Mouse (Mus musculus) lung, embryonic 15.5 days (tissue): ENCODE measurements around the gene Nubp1. TPM values are rescaled to one million over a fixed set of nuclear protein-coding genes. Genes with fewer than 3 reads are reported as not detected.

Experiments
- ATAC-seq: fragments of 200-750 bp; cut with Nextera tagmentation; 2 replicates; pipeline ENCODE4 v1.8.0; 2017; ENCODE audit warnings: moderate number of reproducible peaks, borderline replicate concordance; ENCODE audit not compliant: low FRiP score, low TSS enrichment; ENCODE audit errors: extremely low read depth
- H3K27ac ChIP-seq: fragments of 300-500 bp; sonication (generic); 2 replicates; pipeline ENCODE4 v1.5.1; 2015; ENCODE audit warnings: moderate library complexity, mild to moderate bottlenecking, inconsistent platforms
- H3K27me3 ChIP-seq: fragments of 300-500 bp; sonication (generic); 2 replicates; pipeline ENCODE4 v1.6.1; 2015; ENCODE audit warnings: inconsistent platforms
- H3K36me3 ChIP-seq: fragments of 300-500 bp; sonication (generic); 2 replicates; pipeline ENCODE4 v1.6.1; 2015; ENCODE audit warnings: inconsistent platforms
- H3K4me1 ChIP-seq: fragments of 300-500 bp; sonication (generic); 2 replicates; pipeline ENCODE4 v1.6.1; 2015; ENCODE audit warnings: inconsistent platforms
- H3K4me2 ChIP-seq: fragments of 300-500 bp; sonication (generic); 2 replicates; pipeline ENCODE4 v1.6.1; 2015; ENCODE audit warnings: inconsistent platforms, mild to moderate bottlenecking, moderate library complexity
- H3K4me3 ChIP-seq: fragments of 300-500 bp; sonication (generic); 2 replicates; pipeline ENCODE4 v1.5.1; 2015; ENCODE audit warnings: mild to moderate bottlenecking, inconsistent platforms
- H3K9ac ChIP-seq: fragments of 300-500 bp; sonication (generic); 2 replicates; pipeline ENCODE4 v1.6.1; 2015; ENCODE audit warnings: inconsistent platforms
- H3K9me3 ChIP-seq: fragments of 300-500 bp; sonication (generic); 2 replicates; pipeline ENCODE4 v1.6.1; 2016; ENCODE audit warnings: inconsistent platforms
- WGBS: fragments of 180-500 bp; shearing (Covaris S2); methylation state at CpG from one replicate; pipeline ENCODE4 v1.1.7; 2015; 5-methylcytosine and 5-hydroxymethylcytosine counted together
- polyA plus RNA-seq: library from polyadenylated mRNA; unstranded; fragments of >200 nt; fragmentation: Nextera tagmentation; extraction: Ambion mirVana; gene quantifications from 2 replicates; pipeline ENCODE4 v1.2.1, GENCODE M21; 2015

Nubp1 gene
- polyA plus RNA-seq, 1 experiment from 2014 or later: 74.4 TPM

GRCm38 (mm10) chr16:10431911-10432310 lies 20.2 kb downstream of the Nubp1 start:
- H3K36me3 ChIP-seq: no peaks in the 10 kb centered on the region
- WGBS: 71% methylated on average over 1 of the region's 1 CpGs
- no peaks in the 10 kb centered on the region for H3K4me1 ChIP-seq
- no peak for ATAC-seq
- no peak overlapping the region for H3K27ac ChIP-seq
- H3K4me3 ChIP-seq: no peak overlapping the region
- H3K4me2 ChIP-seq: no peak overlapping the region
- H3K27me3 ChIP-seq: no peaks in the 10 kb centered on the region
- no peak overlapping the region for H3K9ac ChIP-seq
- H3K9me3 ChIP-seq: no peaks in the 10 kb centered on the region

GRCm38 (mm10) chr16:10432387-10432786 lies 20.6 kb downstream of the Nubp1 start:
- ATAC-seq: no peak
- WGBS: 76% methylated on average over 4 of the region's 4 CpGs
- no peaks in the 10 kb centered on the region for H3K9me3 ChIP-seq
- H3K27ac ChIP-seq: no peak overlapping the region
- no peaks in the 10 kb centered on the region for H3K4me1 ChIP-seq
- H3K36me3 ChIP-seq: no peaks in the 10 kb centered on the region
- H3K27me3 ChIP-seq: no peaks in the 10 kb centered on the region
- no peak overlapping the region for H3K4me3 ChIP-seq
- no peak overlapping the region for H3K4me2 ChIP-seq
- no peak overlapping the region for H3K9ac ChIP-seq

DNA sequence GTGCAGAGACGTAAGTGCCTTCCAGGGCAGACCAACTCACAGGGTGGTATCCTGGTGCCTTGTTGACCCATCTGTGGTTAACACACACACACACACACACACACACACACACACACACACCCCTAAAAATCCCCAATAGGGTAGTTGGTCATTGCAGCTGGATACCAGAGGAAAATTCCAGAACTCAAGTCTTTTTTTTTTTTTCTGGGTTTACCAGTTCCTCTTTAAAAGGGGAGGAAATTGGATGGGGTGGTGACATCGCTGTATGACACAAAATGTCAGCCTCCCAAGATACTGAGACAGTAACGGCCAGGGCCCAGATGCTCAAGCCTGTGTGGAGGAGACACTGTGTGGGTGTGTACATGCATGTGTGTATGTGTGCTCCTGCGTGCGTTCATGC lies 21.6 kb downstream of the Nubp1 start:
- Histone ChIP-seq H3K27ac (no peak overlapping the region), H3K4me2 (no peak overlapping the region), H3K4me3 (no peak overlapping the region), H3K4me1 (no peaks in the 10 kb centered on the region), H3K9ac (no peak overlapping the region), H3K9me3 (no peaks in the 10 kb centered on the region), H3K27me3 (no peaks in the 10 kb centered on the region), H3K36me3 (no peaks in the 10 kb centered on the region)
- no peak for ATAC-seq
- WGBS: 86% methylated on average over 5 of the region's 5 CpGs

DNA sequence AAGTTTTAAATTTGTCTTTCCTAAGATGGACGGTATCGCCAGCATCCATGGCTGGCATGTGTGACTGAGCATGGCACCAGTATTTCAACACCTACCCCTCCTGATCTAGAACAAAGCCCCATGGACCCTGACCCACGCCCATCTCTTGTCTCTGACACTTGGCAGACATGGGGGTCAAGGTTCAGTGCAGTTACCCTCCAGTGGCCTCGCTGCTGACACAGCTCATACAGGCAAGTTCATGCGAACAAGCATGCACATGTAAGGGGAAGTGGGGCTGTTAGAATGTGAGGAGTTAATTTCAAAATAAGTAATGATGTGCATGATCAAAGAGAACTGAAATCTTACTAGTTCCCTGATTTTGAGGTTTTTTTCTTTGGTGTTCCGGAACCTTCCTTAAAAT lies 24.4 kb downstream of the Nubp1 start:
- Histone ChIP-seq H3K27me3 (no peaks in the 10 kb centered on the region), H3K36me3 (no peaks in the 10 kb centered on the region), H3K4me1 (no peaks in the 10 kb centered on the region), H3K4me2 (no peak overlapping the region), H3K9me3 (no peaks in the 10 kb centered on the region), H3K4me3 (no peak overlapping the region), H3K27ac (no peak overlapping the region), H3K9ac (no peak overlapping the region)
- 68% methylated on average over 6 of the region's 6 CpGs for WGBS
- no peak for ATAC-seq

DNA sequence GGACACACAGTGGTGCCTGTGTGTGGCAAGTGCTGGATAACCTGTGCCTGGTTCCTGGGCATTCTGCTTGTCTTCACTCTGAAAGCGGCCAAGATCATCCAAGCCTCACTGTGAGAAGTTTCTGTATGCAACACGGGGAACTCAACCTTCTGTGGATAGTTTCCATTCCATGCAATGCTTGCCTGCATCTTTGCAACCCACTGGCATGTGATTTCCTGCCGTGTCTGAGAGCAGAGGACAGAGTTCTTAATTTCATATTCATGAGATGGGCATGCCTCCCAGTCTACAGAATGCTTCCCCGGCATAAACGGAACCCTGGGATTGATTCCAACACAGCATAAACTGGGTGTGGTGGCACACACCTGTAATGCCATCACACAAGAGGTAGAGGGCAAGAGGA lies 26.3 kb downstream of the Nubp1 start:
- no peaks in the 10 kb centered on the region for H3K27me3 ChIP-seq
- no peaks in the 10 kb centered on the region for H3K4me1 ChIP-seq
- WGBS: 86% methylated on average over 5 of the region's 5 CpGs
- no peak overlapping the region for H3K27ac ChIP-seq
- H3K9me3 ChIP-seq: no peaks in the 10 kb centered on the region
- no peaks in the 10 kb centered on the region for H3K36me3 ChIP-seq
- no peak overlapping the region for H3K4me3 ChIP-seq
- no peak overlapping the region for H3K4me2 ChIP-seq
- H3K9ac ChIP-seq: no peak overlapping the region
- ATAC-seq: no peak

GRCm38 (mm10) chr16:10441328-10441727 lies 29.6 kb downstream of the Nubp1 start:
- no peak overlapping the region for H3K4me3 ChIP-seq
- no peaks in the 10 kb centered on the region for H3K4me1 ChIP-seq
- WGBS: 84% methylated on average over 6 of the region's 6 CpGs
- no peaks in the 10 kb centered on the region for H3K9me3 ChIP-seq
- no peaks in the 10 kb centered on the region for H3K36me3 ChIP-seq
- H3K27me3 ChIP-seq: no peaks in the 10 kb centered on the region
- H3K4me2 ChIP-seq: no peak overlapping the region
- no peak overlapping the region for H3K27ac ChIP-seq
- ATAC-seq: no peak
- H3K9ac ChIP-seq: no peak overlapping the region

DNA sequence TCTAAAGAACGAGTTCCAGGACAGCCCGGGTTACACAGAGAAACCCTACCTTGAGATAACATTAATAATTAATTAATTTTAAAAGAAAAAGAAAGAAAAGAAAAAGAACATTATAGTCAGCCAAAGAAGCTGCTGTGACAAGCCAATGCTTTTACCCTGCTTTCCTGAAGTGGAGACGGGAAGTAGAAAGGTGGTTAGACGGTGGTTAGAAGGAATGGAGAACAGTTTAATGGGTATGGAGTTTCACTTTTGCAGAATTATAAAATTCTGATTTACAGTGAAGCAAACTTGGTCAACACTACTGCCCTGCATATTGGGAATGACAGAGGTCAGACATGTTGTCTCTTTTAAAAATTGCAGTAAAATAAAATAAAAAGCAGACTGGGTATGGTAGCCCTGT lies 30.0 kb downstream of the Nubp1 start:
- H3K27ac ChIP-seq: no peak overlapping the region
- 86% methylated on average over 4 of the region's 4 CpGs for WGBS
- no peak for ATAC-seq
- no peaks in the 10 kb centered on the region for H3K27me3 ChIP-seq
- H3K9ac ChIP-seq: no peak overlapping the region
- no peak overlapping the region for H3K4me3 ChIP-seq
- H3K36me3 ChIP-seq: no peaks in the 10 kb centered on the region
- no peaks in the 10 kb centered on the region for H3K9me3 ChIP-seq
- 0 out of 2 replicates have a peak, but pooled peaks cover 4% of the 10 kb centered on the region for H3K4me1 ChIP-seq
- H3K4me2 ChIP-seq: no peak overlapping the region

- Histone ChIP-seq H3K27ac (no peak overlapping the region), H3K4me3 (no peak overlapping the region), H3K4me1 (peaks cover 13% of the 10 kb centered on the region), H3K9me3 (no peaks in the 10 kb centered on the region), H3K9ac (no peak overlapping the region), H3K4me2 (no peak overlapping the region), H3K27me3 (no peaks in the 10 kb centered on the region), H3K36me3 (no peaks in the 10 kb centered on the region)
- ATAC-seq: no peak
Measured at GRCm38 (mm10) chr16:10443723-10444122, 32.0 kb downstream of the Nubp1 start.

DNA sequence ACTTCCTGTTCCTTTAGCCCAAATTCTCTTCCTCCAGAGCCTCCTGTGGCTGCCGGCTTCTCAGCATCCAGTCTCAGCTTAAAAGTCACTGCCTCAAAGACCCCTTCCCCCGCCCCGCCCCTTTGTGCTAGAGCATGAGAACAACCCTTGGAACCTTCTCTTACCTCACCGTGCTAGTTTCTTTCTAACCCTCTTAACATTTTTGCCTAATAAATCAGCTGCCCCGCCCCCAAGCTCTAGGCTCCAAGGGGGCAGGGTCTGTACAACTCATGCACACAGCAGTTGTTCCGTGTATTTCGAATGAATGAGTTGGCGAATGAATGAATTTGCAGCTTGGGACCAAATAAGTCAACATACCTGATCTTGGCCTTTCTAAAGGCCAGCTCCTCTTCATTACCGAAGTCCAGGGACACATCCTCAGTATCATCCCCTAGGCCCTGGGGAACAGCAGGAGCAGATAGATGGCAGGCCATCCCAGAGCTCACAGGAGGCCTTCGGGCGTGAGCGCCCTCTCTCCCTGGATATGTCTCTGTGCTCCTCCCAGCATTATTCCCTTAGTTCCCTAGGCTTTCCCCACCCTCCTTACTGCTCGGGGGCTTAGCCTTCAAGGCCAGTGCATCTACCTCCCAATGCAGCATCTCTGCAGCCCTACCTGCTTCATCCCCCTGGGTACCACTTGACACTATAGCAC lies 35.0 kb downstream of the Nubp1 start:
- peak; percentile 16 for ATAC-seq
- peak overlapping the region; percentile 65 for H3K4me2 ChIP-seq
- no peaks in the 10 kb centered on the region for H3K9me3 ChIP-seq
- no peaks in the 10 kb centered on the region for H3K36me3 ChIP-seq
- no peaks in the 10 kb centered on the region for H3K27me3 ChIP-seq
- H3K4me3 ChIP-seq: peak overlapping the region; percentile 42
- 19% methylated on average over 13 of the region's 13 CpGs for WGBS
- peak overlapping the region; percentile 27; the same call in 1 of the 2 replicates for H3K9ac ChIP-seq
- H3K4me1 ChIP-seq: peaks cover 21% of the 10 kb centered on the region
- H3K27ac ChIP-seq: no peak overlapping the region

- no peaks in the 10 kb centered on the region for H3K9me3 ChIP-seq
- H3K27me3 ChIP-seq: no peaks in the 10 kb centered on the region
- H3K4me3 ChIP-seq: peak within 1 kb of the TSS; percentile 42
- H3K27ac ChIP-seq: no peak within 1 kb of the TSS
- H3K36me3 ChIP-seq: no peaks in the 10 kb centered on the region
- peak; percentile 88 for ATAC-seq
- H3K4me2 ChIP-seq: peak within 1 kb of the TSS; percentile 65
- H3K9ac ChIP-seq: peak within 1 kb of the TSS; percentile 27
- WGBS: 5% methylated on average over 12 of the region's 12 CpGs
- H3K4me1 ChIP-seq: peaks cover 26% of the 10 kb centered on the region
Measured at GRCm38 (mm10) chr16:10447264-10447594, 35.5 kb downstream of the Nubp1 start, which contains the start of gene Tvp23a. Gene Tvp23a (minus strand): TSS chr16:10447362.

DNA sequence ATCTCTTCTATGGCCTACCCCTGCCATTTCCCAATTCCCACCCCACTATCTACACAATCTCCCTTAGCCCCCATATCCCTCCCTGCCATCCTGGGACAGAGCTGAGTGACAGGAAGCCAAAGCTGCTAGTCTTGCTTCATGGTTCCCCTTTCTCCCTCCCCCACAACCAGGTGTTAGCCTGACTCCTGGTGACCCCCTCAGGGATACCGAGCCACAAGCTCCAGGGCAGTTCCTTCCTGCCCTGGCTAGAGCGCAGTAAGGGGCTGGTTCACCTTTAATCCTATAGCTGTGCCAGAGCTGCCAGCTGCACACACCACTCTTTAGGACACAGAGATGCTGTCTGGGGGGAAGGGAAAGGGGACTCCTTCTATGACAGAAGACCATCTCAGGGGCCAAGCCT lies 36.0 kb downstream of the Nubp1 start:
- peak overlapping the region; percentile 65 for H3K4me2 ChIP-seq
- H3K4me1 ChIP-seq: peaks cover 32% of the 10 kb centered on the region
- 53% methylated on average over 2 of the region's 2 CpGs for WGBS
- peak overlapping the region; percentile 27; the same call in 1 of the 2 replicates for H3K9ac ChIP-seq
- H3K27ac ChIP-seq: no peak overlapping the region
- H3K36me3 ChIP-seq: no peaks in the 10 kb centered on the region
- no peaks in the 10 kb centered on the region for H3K27me3 ChIP-seq
- H3K4me3 ChIP-seq: peak overlapping the region; percentile 42
- no peak for ATAC-seq
- H3K9me3 ChIP-seq: no peaks in the 10 kb centered on the region

GRCm38 (mm10) chr16:10448931-10449330 lies 37.2 kb downstream of the Nubp1 start:
- Histone ChIP-seq H3K27me3 (no peaks in the 10 kb centered on the region), H3K36me3 (no peaks in the 10 kb centered on the region), H3K4me3 (no peak overlapping the region), H3K4me2 (no peak overlapping the region), H3K9me3 (no peaks in the 10 kb centered on the region), H3K27ac (no peak overlapping the region), H3K4me1 (peaks cover 42% of the 10 kb centered on the region), H3K9ac (no peak overlapping the region)
- ATAC-seq: no peak
- WGBS: 80% methylated on average over 9 of the region's 9 CpGs

DNA sequence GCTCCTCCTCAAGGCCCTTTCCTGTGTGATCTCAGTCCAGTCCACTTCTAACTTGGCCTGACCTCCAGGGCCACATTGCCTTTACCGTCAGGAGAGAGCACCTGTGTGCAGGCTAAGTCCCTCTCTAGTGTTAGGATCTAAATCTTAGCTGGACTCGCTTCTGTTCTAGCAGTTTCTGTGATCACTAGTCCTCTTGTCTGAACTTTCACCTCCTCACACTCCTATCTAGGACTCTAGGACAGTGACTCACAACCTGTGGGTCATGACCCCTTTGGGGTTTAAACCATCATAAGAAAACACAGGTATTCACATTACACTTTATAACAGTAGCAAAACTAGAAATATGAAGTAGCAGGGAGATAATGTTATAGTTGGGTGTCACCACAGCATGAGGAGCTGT lies 40.2 kb downstream of the Nubp1 start:
- no peak overlapping the region for H3K4me3 ChIP-seq
- H3K27ac ChIP-seq: peak overlapping the region; percentile 75
- WGBS: 53% methylated on average over 2 of the region's 2 CpGs
- H3K4me1 ChIP-seq: peaks cover 39% of the 10 kb centered on the region
- no peaks in the 10 kb centered on the region for H3K9me3 ChIP-seq
- no peak overlapping the region for H3K9ac ChIP-seq
- H3K36me3 ChIP-seq: no peaks in the 10 kb centered on the region
- no peaks in the 10 kb centered on the region for H3K27me3 ChIP-seq
- no peak for ATAC-seq
- no peak overlapping the region for H3K4me2 ChIP-seq
